Mouse (Mus musculus): ENCODE measurements around the gene Spock1. TPM values are rescaled to one million over a fixed set of nuclear protein-coding genes. Genes with fewer than 3 reads are reported as not detected.

The Spock1 gene
- polyA plus RNA-seq, 1 experiment from 2014 or later, result 97.3 TPM

DNA sequence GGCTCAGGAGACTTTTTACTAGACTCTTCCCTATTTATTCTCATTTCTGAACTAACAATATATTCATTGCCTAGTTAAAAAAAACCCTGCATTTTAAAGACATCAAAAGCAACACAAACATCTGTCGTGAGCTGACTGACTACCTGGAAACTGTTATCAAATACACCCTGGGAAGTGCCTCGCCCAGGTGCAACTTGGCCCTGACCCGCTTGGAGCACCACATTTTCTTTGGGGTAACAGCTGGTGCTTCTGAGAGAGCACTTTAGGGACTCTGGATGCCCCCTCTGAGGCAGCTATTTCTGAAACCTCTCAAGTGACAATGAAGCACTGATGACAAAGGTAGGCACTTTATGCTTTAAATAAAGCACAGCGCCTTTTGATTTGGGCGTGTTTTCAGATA, 236.8 kb downstream of the Spock1 start:
- Histone ChIP-seq H3K27ac (replicated peaks) (0 out of 2 replicates have a peak overlapping the region, but pooled peaks have one; percentile 25), H3K4me3 (no peak overlapping the region), H3K36me3 (no peaks in the 10 kb centered on the region), H3K9me3 (no peaks in the 10 kb centered on the region), H3K4me1 (replicated peaks) (peaks cover 27% of the 10 kb centered on the region), H3K4me2 (no peak overlapping the region), H3K27me3 (no peaks in the 10 kb centered on the region), H3K9ac (no peak overlapping the region)
- ATAC-seq (ENCODE audit: low FRiP score, low read depth), result no peak
- 64% methylated on average over 5 of the region's 5 CpGs for WGBS

DNA sequence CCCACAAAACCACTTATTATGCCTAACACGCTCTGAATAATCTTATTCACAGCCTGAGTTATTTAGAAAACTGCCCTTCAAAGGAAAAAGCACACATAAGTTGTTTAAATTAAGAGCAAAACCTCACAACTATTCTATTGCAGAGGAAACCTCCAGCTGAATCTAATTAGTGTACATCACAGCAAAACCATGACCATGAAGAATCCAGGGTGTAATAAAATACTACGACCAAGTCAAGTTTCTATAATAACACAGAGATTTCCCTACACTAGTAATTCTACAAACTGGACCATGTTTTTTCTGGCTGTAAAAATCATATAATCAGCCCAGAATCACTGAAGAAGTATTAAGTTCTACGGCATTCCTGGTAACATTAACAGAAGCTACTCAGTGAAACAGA, 240.5 kb downstream of the Spock1 start:
- no peak overlapping the region for H3K4me2 ChIP-seq
- ATAC-seq (ENCODE audit: low FRiP score, low read depth), result no peak
- no peaks in the 10 kb centered on the region for H3K27me3 ChIP-seq
- WGBS, result 71% methylated on average over 3 of the region's 3 CpGs
- no peak overlapping the region for H3K4me3 ChIP-seq
- peaks cover 27% of the 10 kb centered on the region for H3K4me1 ChIP-seq (replicated peaks)
- H3K27ac ChIP-seq (replicated peaks), result no peak overlapping the region
- H3K9me3 ChIP-seq, result no peaks in the 10 kb centered on the region
- H3K36me3 ChIP-seq, result no peaks in the 10 kb centered on the region
- no peak overlapping the region for H3K9ac ChIP-seq

DNA sequence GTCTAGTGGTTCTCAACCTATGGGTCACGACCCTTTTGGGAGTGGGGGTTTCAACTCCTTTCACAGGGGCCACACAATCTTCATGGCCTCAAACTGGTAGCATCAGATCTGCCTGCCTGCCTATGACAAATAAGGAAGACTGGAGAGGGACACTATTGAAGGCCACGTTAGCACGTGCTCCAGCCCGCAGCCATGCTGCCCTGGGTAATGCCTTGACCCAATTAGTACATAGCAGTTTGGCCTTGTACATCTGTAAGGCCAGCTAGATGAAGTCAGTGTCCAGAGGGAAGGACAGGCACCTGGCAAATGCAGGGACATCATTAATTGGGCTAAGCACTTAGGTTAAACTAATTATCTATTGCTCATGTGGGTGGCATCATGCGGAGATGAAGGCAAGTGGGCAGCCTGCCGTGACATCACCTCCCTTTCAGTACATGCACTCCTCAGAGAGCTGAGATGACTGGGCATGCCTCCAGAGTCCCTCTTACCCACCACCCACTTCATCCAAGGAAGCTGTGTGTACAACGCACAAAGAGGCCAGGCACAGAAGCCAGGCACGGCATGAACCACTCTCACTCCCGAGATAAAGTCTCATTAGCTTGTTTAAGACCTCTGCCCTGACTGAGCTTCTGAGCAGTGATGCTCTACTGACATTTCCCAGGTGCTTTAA, 241.8 kb downstream of the Spock1 start:
- no peaks in the 10 kb centered on the region for H3K27me3 ChIP-seq
- peaks cover 16% of the 10 kb centered on the region for H3K4me1 ChIP-seq (replicated peaks)
- H3K9ac ChIP-seq, result no peak overlapping the region
- H3K4me3 ChIP-seq, result no peak overlapping the region
- no peaks in the 10 kb centered on the region for H3K9me3 ChIP-seq
- 51% methylated on average over 9 of the region's 9 CpGs for WGBS
- H3K36me3 ChIP-seq, result no peaks in the 10 kb centered on the region
- H3K27ac ChIP-seq (replicated peaks), result no peak overlapping the region
- no peak for ATAC-seq (ENCODE audit: low FRiP score, low read depth)
- no peak overlapping the region for H3K4me2 ChIP-seq

DNA sequence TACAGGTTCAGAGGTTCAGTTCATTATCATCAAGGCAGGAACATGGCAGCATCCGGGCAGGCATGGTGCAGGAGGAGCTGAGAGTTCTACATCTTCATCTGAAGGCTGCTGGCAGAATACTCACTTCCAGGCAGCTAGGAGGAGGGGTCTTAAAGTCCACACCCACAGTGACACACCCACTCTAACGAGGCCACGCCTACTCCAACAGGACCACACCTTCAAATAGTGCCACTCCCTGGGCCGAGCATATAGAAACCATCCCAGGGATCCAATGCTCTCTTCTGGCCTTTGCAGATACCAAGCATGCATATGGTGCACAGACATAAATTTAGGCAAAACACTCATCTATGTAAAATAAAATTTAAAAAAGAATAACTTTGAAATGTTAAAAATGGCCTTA, 245.6 kb downstream of the Spock1 start:
- Histone ChIP-seq H3K4me1 (replicated peaks) (peaks cover 11% of the 10 kb centered on the region), H3K4me2 (no peak overlapping the region), H3K27me3 (no peaks in the 10 kb centered on the region), H3K36me3 (no peaks in the 10 kb centered on the region), H3K9me3 (no peaks in the 10 kb centered on the region), H3K9ac (no peak overlapping the region), H3K27ac (replicated peaks) (no peak overlapping the region), H3K4me3 (no peak overlapping the region)
- no peak for ATAC-seq (ENCODE audit: low FRiP score, low read depth)
- WGBS, result 88% methylated on average over 4 of the region's 4 CpGs

DNA sequence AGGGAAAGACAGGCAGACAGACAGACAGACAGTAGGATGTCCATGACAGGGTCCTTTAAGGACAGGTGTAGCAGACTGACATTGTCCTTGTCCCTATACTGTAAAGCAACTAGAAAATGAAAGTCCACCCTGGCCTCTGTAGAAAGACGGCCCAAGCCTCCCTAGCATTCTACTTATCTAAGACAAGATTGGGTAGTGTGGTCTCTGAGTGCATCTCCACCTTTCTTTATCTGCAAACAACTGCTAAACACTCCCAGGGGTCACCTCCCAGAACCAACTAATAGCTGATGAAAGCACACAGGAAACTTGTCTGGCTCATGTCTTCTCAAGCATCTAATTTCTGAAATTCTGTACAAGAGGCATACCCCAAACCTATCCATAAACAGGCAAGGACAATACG, 247.6 kb downstream of the Spock1 start:
- WGBS, result 87% methylated on average over 2 of the region's 2 CpGs
- no peak overlapping the region for H3K9ac ChIP-seq
- H3K27me3 ChIP-seq, result no peaks in the 10 kb centered on the region; the same call in 1 of the 2 replicates
- H3K4me3 ChIP-seq, result no peak overlapping the region
- no peaks in the 10 kb centered on the region for H3K9me3 ChIP-seq
- H3K36me3 ChIP-seq, result no peaks in the 10 kb centered on the region
- H3K4me2 ChIP-seq, result no peak overlapping the region
- H3K27ac ChIP-seq (replicated peaks), result no peak overlapping the region
- peaks cover 7% of the 10 kb centered on the region for H3K4me1 ChIP-seq (replicated peaks)
- no peak for ATAC-seq (ENCODE audit: low FRiP score, low read depth)

DNA sequence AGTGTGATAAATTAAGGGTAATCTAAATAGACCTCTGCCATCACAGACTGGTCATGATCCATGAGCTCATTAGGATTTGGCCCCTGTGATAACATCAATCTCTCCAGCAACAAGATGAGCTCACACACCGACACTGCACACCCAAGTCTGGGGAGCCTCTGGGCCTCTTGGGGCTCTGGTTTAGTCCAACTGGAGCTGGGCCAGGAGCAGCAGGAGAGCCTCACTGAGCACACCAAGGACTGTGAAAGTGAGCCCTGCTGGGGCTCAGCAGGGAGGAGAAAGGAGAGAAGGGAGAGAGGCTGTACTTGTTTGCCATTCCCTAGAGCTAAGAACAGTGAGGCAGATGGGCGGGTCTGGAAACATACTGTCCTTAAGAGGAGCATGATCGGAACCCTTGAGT, 248.3 kb downstream of the Spock1 start:
- no peak overlapping the region for H3K4me3 ChIP-seq
- H3K4me1 ChIP-seq (replicated peaks), result peaks cover 14% of the 10 kb centered on the region
- no peaks in the 10 kb centered on the region for H3K9me3 ChIP-seq
- no peak overlapping the region for H3K9ac ChIP-seq
- no peak for ATAC-seq (ENCODE audit: low FRiP score, low read depth)
- H3K27ac ChIP-seq (replicated peaks), result no peak overlapping the region
- H3K27me3 ChIP-seq, result no peaks in the 10 kb centered on the region; the same call in 1 of the 2 replicates
- no peaks in the 10 kb centered on the region for H3K36me3 ChIP-seq
- 76% methylated on average over 3 of the region's 3 CpGs for WGBS
- H3K4me2 ChIP-seq, result no peak overlapping the region

DNA sequence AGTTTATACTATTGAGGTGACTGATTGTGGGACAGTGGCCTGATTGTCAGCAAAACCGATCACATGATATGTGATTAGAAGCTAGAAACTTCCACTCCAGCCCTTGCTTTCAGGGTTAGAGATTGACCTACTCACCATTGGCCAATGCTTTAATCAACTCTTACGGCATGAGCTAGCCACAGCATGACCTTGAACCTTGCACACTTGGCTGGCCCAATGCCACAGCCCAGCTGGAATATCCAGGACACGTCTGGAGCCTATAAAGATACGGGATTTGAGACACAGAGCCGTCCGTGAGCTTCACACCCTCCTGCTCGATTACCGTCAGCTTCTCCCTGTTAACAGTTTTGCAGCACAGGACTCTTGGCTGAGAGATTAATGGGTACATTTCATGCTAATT, 251.5 kb downstream of the Spock1 start:
- Histone ChIP-seq H3K4me3 (no peak overlapping the region), H3K9me3 (no peaks in the 10 kb centered on the region), H3K36me3 (no peaks in the 10 kb centered on the region), H3K9ac (no peak overlapping the region), H3K4me2 (no peak overlapping the region), H3K27ac (replicated peaks) (no peak overlapping the region), H3K27me3 (no peaks in the 10 kb centered on the region; the same call in 1 of the 2 replicates), H3K4me1 (replicated peaks) (peaks cover 18% of the 10 kb centered on the region)
- ATAC-seq (ENCODE audit: low FRiP score, low read depth), result no peak
- 65% methylated on average over 8 of the region's 8 CpGs for WGBS

DNA sequence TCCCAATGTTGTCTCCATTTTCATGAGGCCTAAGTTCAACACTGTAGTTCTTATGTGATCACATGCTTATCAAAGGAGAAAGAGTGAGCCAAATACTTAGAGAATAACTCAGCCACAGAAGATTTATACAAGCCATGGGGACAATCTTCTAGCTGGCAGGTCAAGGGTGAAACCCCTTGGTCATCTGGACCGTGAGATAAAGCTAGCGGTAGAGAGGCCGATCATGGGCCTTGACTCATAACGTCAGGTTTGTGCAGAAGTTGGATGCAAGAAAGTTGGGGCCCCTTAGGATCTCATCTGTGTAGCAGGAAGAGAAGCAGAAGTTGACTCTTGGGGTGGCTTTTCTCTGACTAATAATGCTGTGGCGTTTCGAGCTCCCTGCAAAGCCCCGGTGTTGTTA, 253.8 kb downstream of the Spock1 start:
- no peak for ATAC-seq (ENCODE audit: low FRiP score, low read depth)
- Histone ChIP-seq H3K36me3 (no peaks in the 10 kb centered on the region), H3K27ac (replicated peaks) (no peak overlapping the region), H3K9ac (no peak overlapping the region), H3K4me3 (no peak overlapping the region), H3K27me3 (no peaks in the 10 kb centered on the region; the same call in 1 of the 2 replicates), H3K9me3 (no peaks in the 10 kb centered on the region), H3K4me2 (no peak overlapping the region), H3K4me1 (replicated peaks) (peaks cover 26% of the 10 kb centered on the region)
- WGBS, result 64% methylated on average over 7 of the region's 7 CpGs

DNA sequence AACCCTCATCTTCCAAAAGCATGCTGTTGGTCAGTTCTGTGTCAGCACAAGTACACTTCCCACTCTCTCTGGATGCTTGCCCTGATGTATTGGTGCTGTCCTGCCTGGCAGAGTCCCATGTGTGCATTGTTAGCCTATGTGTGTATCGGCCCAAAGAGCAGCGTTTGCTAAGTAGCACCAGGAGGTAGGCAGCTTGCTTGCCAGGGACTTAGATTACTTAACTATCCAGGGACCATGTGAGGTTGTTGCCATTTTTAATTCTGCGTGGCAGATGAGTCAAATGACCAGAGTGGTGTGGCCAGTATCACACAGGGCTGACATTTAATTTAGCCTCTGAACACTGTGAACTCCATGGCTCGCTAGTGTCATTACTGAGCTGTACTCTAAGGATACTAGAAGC, 256.9 kb downstream of the Spock1 start:
- Histone ChIP-seq H3K36me3 (no peaks in the 10 kb centered on the region), H3K27ac (replicated peaks) (no peak overlapping the region), H3K4me3 (no peak overlapping the region), H3K9me3 (no peaks in the 10 kb centered on the region), H3K4me2 (no peak overlapping the region), H3K4me1 (replicated peaks) (peaks cover 29% of the 10 kb centered on the region), H3K9ac (no peak overlapping the region), H3K27me3 (no peaks in the 10 kb centered on the region)
- 65% methylated on average over 4 of the region's 4 CpGs for WGBS
- no peak for ATAC-seq (ENCODE audit: low FRiP score, low read depth)

DNA sequence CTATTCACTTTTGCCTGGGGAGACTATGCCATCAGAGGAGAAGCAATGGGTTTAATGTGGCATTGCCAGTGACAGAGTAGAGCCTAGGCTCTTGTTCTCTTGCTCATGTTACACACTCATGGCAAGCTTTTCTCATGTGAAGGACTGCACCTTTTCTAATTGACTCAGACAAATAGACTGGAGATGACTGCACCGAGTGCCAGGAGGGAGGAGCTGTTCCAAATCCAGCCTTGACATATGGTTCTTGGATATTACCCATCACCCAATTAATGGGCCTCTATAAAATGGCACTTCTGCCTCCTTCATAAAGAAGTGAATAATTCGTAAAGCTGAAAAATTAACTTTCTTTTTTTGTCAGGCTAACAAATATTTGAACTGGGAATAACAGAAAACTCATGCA, 259.3 kb downstream of the Spock1 start:
- Histone ChIP-seq H3K27ac (replicated peaks) (no peak overlapping the region), H3K27me3 (no peaks in the 10 kb centered on the region)

DNA sequence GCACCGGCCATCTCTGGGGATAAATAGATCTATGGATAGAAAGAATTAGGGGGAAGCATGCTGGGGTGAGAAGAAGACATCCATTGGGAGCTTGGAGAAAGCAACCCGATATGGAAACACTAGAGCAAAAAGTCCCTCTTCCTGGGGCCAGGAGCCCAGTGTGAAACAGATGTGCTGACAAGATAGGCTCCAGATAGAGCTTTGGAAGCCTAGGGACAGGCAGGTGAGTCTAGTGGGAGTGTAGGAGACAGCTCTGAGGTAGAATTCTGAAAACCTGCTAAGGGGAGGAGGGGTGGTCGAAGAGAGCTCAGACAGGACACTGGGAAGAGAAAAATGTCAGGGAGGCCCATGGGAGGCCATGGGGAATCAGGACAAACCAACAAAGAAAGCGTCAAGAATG, 260.7 kb downstream of the Spock1 start:
- no peak overlapping the region for H3K4me2 ChIP-seq
- H3K4me1 ChIP-seq (replicated peaks), result peaks cover 12% of the 10 kb centered on the region; the same call in 1 of the 2 replicates
- ATAC-seq (ENCODE audit: low FRiP score, low read depth), result no peak
- no peak overlapping the region for H3K4me3 ChIP-seq
- H3K36me3 ChIP-seq, result no peaks in the 10 kb centered on the region
- H3K27ac ChIP-seq (replicated peaks), result no peak overlapping the region
- H3K27me3 ChIP-seq, result no peaks in the 10 kb centered on the region
- WGBS, result 76% methylated on average over 4 of the region's 4 CpGs
- no peak overlapping the region for H3K9ac ChIP-seq
- H3K9me3 ChIP-seq, result no peaks in the 10 kb centered on the region

More for the DNA sequence above, 259.3 kb downstream of the Spock1 start:
- Histone ChIP-seq H3K9me3 (no peaks in the 10 kb centered on the region), H3K4me1 (replicated peaks) (peaks cover 12% of the 10 kb centered on the region; the same call in 1 of the 2 replicates), H3K9ac (no peak overlapping the region), H3K4me2 (no peak overlapping the region), H3K36me3 (no peaks in the 10 kb centered on the region), H3K4me3 (no peak overlapping the region)
- 56% methylated on average over 2 of the region's 2 CpGs for WGBS
- ATAC-seq (ENCODE audit: low FRiP score, low read depth), result no peak

DNA sequence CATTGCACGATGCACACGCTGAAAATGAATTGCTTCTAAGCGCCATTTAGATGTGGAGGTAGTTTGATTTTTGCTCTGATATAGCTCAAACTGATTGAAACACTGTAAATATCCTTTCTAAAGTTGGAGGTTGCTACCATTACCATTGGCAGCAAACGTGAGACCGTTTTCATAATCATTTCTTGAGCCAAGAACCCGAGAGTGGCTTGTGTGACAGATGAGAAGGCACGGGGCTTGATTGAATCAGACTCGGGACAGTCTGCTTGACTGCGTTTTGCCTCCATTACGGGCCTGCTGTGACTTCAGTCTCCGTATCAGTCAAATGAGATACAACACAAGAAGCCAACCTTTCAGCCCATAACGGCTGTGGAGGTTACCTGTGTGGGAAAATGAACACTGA, 265.1 kb downstream of the Spock1 start:
- Histone ChIP-seq H3K4me1 (replicated peaks) (no peaks in the 10 kb centered on the region), H3K4me3 (no peak overlapping the region), H3K27ac (replicated peaks) (no peak overlapping the region), H3K9ac (no peak overlapping the region), H3K4me2 (no peak overlapping the region), H3K27me3 (no peaks in the 10 kb centered on the region), H3K9me3 (no peaks in the 10 kb centered on the region), H3K36me3 (no peaks in the 10 kb centered on the region)
- WGBS, result 69% methylated on average over 12 of the region's 12 CpGs
- no peak for ATAC-seq (ENCODE audit: low FRiP score, low read depth)

DNA sequence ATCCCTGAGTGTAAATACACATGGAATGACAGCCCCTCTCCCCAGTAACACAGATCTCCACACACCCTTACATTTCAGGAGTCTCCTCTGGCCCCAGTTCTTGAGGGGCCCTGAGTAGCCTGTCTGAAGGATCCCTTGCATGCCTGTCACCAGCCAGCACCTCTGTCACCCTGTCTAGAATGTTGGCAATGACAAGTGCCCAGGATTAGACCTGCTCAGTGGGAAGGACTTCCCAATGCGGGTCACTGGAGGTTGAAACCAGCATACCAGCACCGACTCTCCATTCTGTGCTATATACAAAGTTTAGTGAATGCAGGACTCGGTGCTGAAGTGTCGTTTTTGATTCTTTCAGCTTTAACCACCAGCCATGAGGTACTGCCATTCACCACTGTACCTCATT, 266.5 kb downstream of the Spock1 start:
- Histone ChIP-seq H3K4me3 (no peak overlapping the region), H3K27ac (replicated peaks) (no peak overlapping the region), H3K9me3 (no peaks in the 10 kb centered on the region), H3K36me3 (no peaks in the 10 kb centered on the region), H3K4me1 (replicated peaks) (peaks cover 11% of the 10 kb centered on the region; the same call in 1 of the 2 replicates), H3K9ac (no peak overlapping the region), H3K27me3 (no peaks in the 10 kb centered on the region), H3K4me2 (no peak overlapping the region)
- 91% methylated on average over 4 of the region's 4 CpGs for WGBS
- ATAC-seq (ENCODE audit: low FRiP score, low read depth), result no peak

All from hindbrain, embryonic 15.5 days (tissue).